Comparison of ENCODE assay signal across 14 mouse cellular contexts in the genomic region with DNA sequence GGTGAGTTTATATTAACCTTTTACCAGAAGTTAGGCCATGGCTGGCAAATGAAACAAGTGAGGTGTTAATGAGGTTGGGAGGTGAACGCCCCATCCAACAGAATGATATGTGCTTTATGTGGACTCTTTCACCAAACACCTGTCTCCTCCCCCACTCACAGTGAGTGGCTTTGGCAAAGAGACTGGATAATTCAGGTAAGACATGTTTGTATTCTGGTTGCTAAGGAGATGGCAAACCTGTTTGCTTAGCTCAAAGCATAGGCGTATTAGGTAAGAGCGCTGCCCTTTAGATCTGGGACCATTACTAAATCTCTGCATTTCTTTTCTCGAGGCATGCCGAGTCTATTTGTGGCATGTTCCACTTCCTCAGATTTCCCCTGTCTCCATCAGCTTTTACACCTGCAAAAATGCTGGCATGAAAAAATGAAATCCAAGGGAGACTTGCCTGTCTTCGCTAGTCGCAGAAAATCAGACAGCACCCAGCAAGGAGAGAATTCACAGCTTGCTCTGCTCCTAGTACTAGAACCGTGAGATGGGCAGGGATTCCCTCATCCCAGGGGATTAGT.
DNase-seq lines count a peak whose midpoint lies in the region; ATAC-seq lines count a peak whose summit lies in the region.
"Had no signal": no experiment of that assay in that cellular context is flagged by ENCODE, and none has a peak within 500 bp of the region (broad histone marks: within the 10 kb centered on the region; RNA-seq: fewer than 3 reads in every experiment).

No protein-coding gene starts in this region.

- no peak for DNase-seq in frontal cortex, postnatal 36 days (ENCODE audit: low spot score in 2 of 2)
- no peak for DNase-seq in thymus, postnatal 10 days (ENCODE audit: low spot score in 2 of 2)
- DNase-seq in gastrocnemius, postnatal 36 days = no peak
- DNase-seq: cerebellum, postnatal 36 days; kidney, postnatal 25 days had no signal

- H3K4me2 ChIP-seq in midbrain, embryonic 16.5 days (ENCODE audit: low read length) = no peak overlapping the region
- no peak overlapping the region for H3K4me2 ChIP-seq in midbrain, embryonic 13.5 days (replicated peaks)
- H3K4me2 ChIP-seq in liver, embryonic 16.5 days (ENCODE audit: low read depth, low read length) = no peak overlapping the region
- no peak overlapping the region for H3K4me2 ChIP-seq in stomach, embryonic 14.5 days (replicated peaks; ENCODE audit: low read depth, low read length)
- H3K4me2 ChIP-seq: neural tube, embryonic 13.5 days had no signal

- 67% methylated on average over 8 of the region's 8 CpGs for WGBS in midbrain, embryonic 16.5 days
- 84% methylated on average over 8 of the region's 8 CpGs for WGBS in midbrain, embryonic 13.5 days
- 61% methylated on average over 8 of the region's 8 CpGs for WGBS in liver, embryonic 16.5 days (ENCODE audit: insufficient replicate concordance)
- WGBS in stomach, embryonic 14.5 days = 69% methylated on average over 8 of the region's 8 CpGs

- no peak overlapping the region for H3K4me3 ChIP-seq in midbrain, embryonic 16.5 days (ENCODE audit: low read depth, low read length)
- no peak overlapping the region for H3K4me3 ChIP-seq in midbrain, embryonic 13.5 days (replicated peaks)
- H3K4me3 ChIP-seq in liver, embryonic 16.5 days (ENCODE audit: low read depth, low read length) = no peak overlapping the region
- H3K4me3 ChIP-seq in stomach, embryonic 14.5 days (ENCODE audit: low read depth, low read length) = no peak overlapping the region
- H3K4me3 ChIP-seq: erythroblast, embryonic 14.5 days; megakaryocyte, embryonic 14.5 days; neural tube, embryonic 13.5 days had no signal

- H3K9ac ChIP-seq in midbrain, embryonic 16.5 days (ENCODE audit: low read depth, low read length) = no peak overlapping the region
- H3K9ac ChIP-seq in midbrain, embryonic 13.5 days (replicated peaks) = no peak overlapping the region
- H3K9ac ChIP-seq in liver, embryonic 16.5 days (ENCODE audit: low read depth, low read length) = no peak overlapping the region
- H3K9ac ChIP-seq in stomach, embryonic 14.5 days (replicated peaks; ENCODE audit: low read depth, low read length) = no peak overlapping the region
- H3K9ac ChIP-seq: neural tube, embryonic 13.5 days had no signal

- ATAC-seq in frontal cortex, adult (ENCODE audit: low TSS enrichment) = peak; percentile 31
- no peak for ATAC-seq in midbrain, embryonic 16.5 days
- ATAC-seq in midbrain, embryonic 13.5 days = no peak
- peak; percentile 73 for ATAC-seq in liver, embryonic 16.5 days (ENCODE audit: low read depth)
- peak; percentile 81 for ATAC-seq in stomach, embryonic 14.5 days (ENCODE audit: insufficient number of reproducible peaks, insufficient read depth, low FRiP score, low read depth)

- no peaks in the 10 kb centered on the region for H3K27me3 ChIP-seq in midbrain, embryonic 16.5 days (ENCODE audit: control insufficient read depth, insufficient read depth, low read depth, low read length)
- no peaks in the 10 kb centered on the region for H3K27me3 ChIP-seq in midbrain, embryonic 13.5 days
- no peaks in the 10 kb centered on the region for H3K27me3 ChIP-seq in liver, embryonic 16.5 days (ENCODE audit: control insufficient read depth, insufficient read depth, low read depth, low read length)
- no peaks in the 10 kb centered on the region for H3K27me3 ChIP-seq in stomach, embryonic 14.5 days (ENCODE audit: control insufficient read depth, insufficient read depth, low read length)
- H3K27me3 ChIP-seq: neural tube, embryonic 13.5 days had no signal

- H3K9me3 ChIP-seq in midbrain, embryonic 16.5 days (replicated peaks; ENCODE audit: control insufficient read depth, low read length, poor library complexity, severe bottlenecking) = no peaks in the 10 kb centered on the region
- H3K9me3 ChIP-seq in midbrain, embryonic 13.5 days = no peaks in the 10 kb centered on the region
- no peaks in the 10 kb centered on the region for H3K9me3 ChIP-seq in liver, embryonic 16.5 days (replicated peaks; ENCODE audit: control insufficient read depth, low read length)
- H3K9me3 ChIP-seq in stomach, embryonic 14.5 days (ENCODE audit: control insufficient read depth, low read depth, low read length) = no peaks in the 10 kb centered on the region
- H3K9me3 ChIP-seq: megakaryocyte, embryonic 14.5 days; neural tube, embryonic 13.5 days had no signal

- H3K27ac ChIP-seq in midbrain, embryonic 16.5 days (ENCODE audit: low read length) = peak overlapping the region; percentile 41; the same call in 1 of the 2 replicates
- no peak overlapping the region for H3K27ac ChIP-seq in midbrain, embryonic 13.5 days
- H3K27ac ChIP-seq in liver, embryonic 16.5 days (ENCODE audit: low read length) = 0 out of 2 replicates have a peak overlapping the region, but pooled peaks have one; percentile 38
- H3K27ac ChIP-seq in stomach, embryonic 14.5 days (ENCODE audit: low read length) = peak overlapping the region; percentile 58; the same call in 1 of the 2 replicates
- H3K27ac ChIP-seq: neural tube, embryonic 13.5 days had no signal

- intact Hi-C loops in gastrocnemius, postnatal 36 days (cut with DNase I) = no loop called here

- H3K36me3 ChIP-seq in midbrain, embryonic 16.5 days (ENCODE audit: control insufficient read depth, insufficient read depth, low read length) = no peaks in the 10 kb centered on the region
- no peaks in the 10 kb centered on the region for H3K36me3 ChIP-seq in midbrain, embryonic 13.5 days
- H3K36me3 ChIP-seq in liver, embryonic 16.5 days (ENCODE audit: control insufficient read depth, insufficient read depth) = no peaks in the 10 kb centered on the region
- H3K36me3 ChIP-seq in stomach, embryonic 14.5 days (ENCODE audit: control insufficient read depth, insufficient read depth, low read length) = no peaks in the 10 kb centered on the region
- H3K36me3 ChIP-seq: G1E; neural tube, embryonic 13.5 days had no signal

- peaks cover 14% of the 10 kb centered on the region for H3K4me1 ChIP-seq in midbrain, embryonic 16.5 days (ENCODE audit: control insufficient read depth, insufficient read depth, low read length)
- peaks cover 14% of the 10 kb centered on the region for H3K4me1 ChIP-seq in midbrain, embryonic 13.5 days (replicated peaks)
- H3K4me1 ChIP-seq in liver, embryonic 16.5 days (ENCODE audit: control insufficient read depth, low read depth, low read length) = no peaks in the 10 kb centered on the region; the same call in none of the 2 replicates
- no peaks in the 10 kb centered on the region for H3K4me1 ChIP-seq in stomach, embryonic 14.5 days (ENCODE audit: control insufficient read depth, insufficient read depth, low read length)

Comparison
In these comparisons a context has a peak if more than half of its experiments do, and no peak if none do; other contexts are left out.
1. ATAC-seq: peak in frontal cortex, adult (single experiment), liver, embryonic 16.5 days (single experiment) and stomach, embryonic 14.5 days (single experiment); none in midbrain, embryonic 16.5 days (single experiment) and midbrain, embryonic 13.5 days (single experiment).